Mouse (Mus musculus): ENCODE results near the gene Akap7.

Akap7 gene

GRCm38 (mm10) chr10:25297666-25298263 is 9.9 kb downstream of the Akap7 start:
- DNase-seq (ENCODE audit: extremely low spot score, low read depth, low spot score) = no peak

- DNase-seq (ENCODE audit: extremely low spot score, low read depth, low spot score) = no peak
These were observed 10.9 kb downstream of the Akap7 start for GRCm38 (mm10) chr10:25296657-25297369.

- DNase-seq (ENCODE audit: extremely low spot score, low read depth, low spot score) = no peak
These were observed 11.4 kb downstream of the Akap7 start for GRCm38 (mm10) chr10:25296286-25296656.

GRCm38 (mm10) chr10:25295836-25296235 is 11.8 kb downstream of the Akap7 start:
- DNase-seq (ENCODE audit: extremely low spot score, low read depth, low spot score) = no peak

GRCm38 (mm10) chr10:25294999-25295398 is 12.7 kb downstream of the Akap7 start:
- DNase-seq (ENCODE audit: extremely low spot score, low read depth, low spot score) = no peak

GRCm38 (mm10) chr10:25293796-25294195 is 13.9 kb downstream of the Akap7 start:
- DNase-seq (ENCODE audit: extremely low spot score, low read depth, low spot score) = no peak

- DNase-seq (ENCODE audit: extremely low spot score, low read depth, low spot score) = no peak
These were observed 16.6 kb downstream of the Akap7 start for GRCm38 (mm10) chr10:25291053-25291452.

- DNase-seq (ENCODE audit: extremely low spot score, low read depth, low spot score) = no peak
These were observed 22.4 kb downstream of the Akap7 start for GRCm38 (mm10) chr10:25285100-25285811.

GRCm38 (mm10) chr10:25284427-25285099 is 23.1 kb downstream of the Akap7 start:
- no peak for DNase-seq (ENCODE audit: extremely low spot score, low read depth, low spot score)

GRCm38 (mm10) chr10:25283397-25283796 is 24.3 kb downstream of the Akap7 start:
- DNase-seq (ENCODE audit: extremely low spot score, low read depth, low spot score) = no peak

GRCm38 (mm10) chr10:25280141-25280540 is 27.5 kb downstream of the Akap7 start:
- no peak for DNase-seq (ENCODE audit: extremely low spot score, low read depth, low spot score)

GRCm38 (mm10) chr10:25279406-25279805 is 28.3 kb downstream of the Akap7 start:
- no peak for DNase-seq (ENCODE audit: extremely low spot score, low read depth, low spot score)

- no peak for DNase-seq (ENCODE audit: extremely low spot score, low read depth, low spot score)
These were observed 32.2 kb downstream of the Akap7 start for GRCm38 (mm10) chr10:25275492-25275891.

- DNase-seq (ENCODE audit: extremely low spot score, low read depth, low spot score) = no peak
These were observed 32.9 kb downstream of the Akap7 start for GRCm38 (mm10) chr10:25274621-25275330.

- DNase-seq (ENCODE audit: extremely low spot score, low read depth, low spot score) = no peak
These were observed 33.9 kb downstream of the Akap7 start for GRCm38 (mm10) chr10:25273731-25274130.

GRCm38 (mm10) chr10:25271756-25272155 is 35.9 kb downstream of the Akap7 start:
- DNase-seq (ENCODE audit: extremely low spot score, low read depth, low spot score) = no peak

GRCm38 (mm10) chr10:25271207-25271606 is 36.5 kb downstream of the Akap7 start:
- DNase-seq (ENCODE audit: extremely low spot score, low read depth, low spot score) = no peak

GRCm38 (mm10) chr10:25268476-25269351 is 39.0 kb downstream of the Akap7 start:
- DNase-seq (ENCODE audit: extremely low spot score, low read depth, low spot score) = peak; percentile 37

- no peak for DNase-seq (ENCODE audit: extremely low spot score, low read depth, low spot score)
These were observed 46.5 kb downstream of the Akap7 start for GRCm38 (mm10) chr10:25261176-25261575.

- no peak for DNase-seq (ENCODE audit: extremely low spot score, low read depth, low spot score)
These were observed 46.9 kb downstream of the Akap7 start for GRCm38 (mm10) chr10:25260724-25261123.

Measured in hindlimb bud, embryonic 11.5 days (tissue).